Mouse (Mus musculus): Measurements from ENCODE around the gene Scrt2.
A peak's percentile ranks its signal among the peaks of the same experiment; 100 is the strongest.
"Not testable (repeated sequence)": the region's sequence is repeated elsewhere in the genome, so short reads cannot be mapped to it uniquely, and the experiment has no call there.

The Scrt2 gene

DNA sequence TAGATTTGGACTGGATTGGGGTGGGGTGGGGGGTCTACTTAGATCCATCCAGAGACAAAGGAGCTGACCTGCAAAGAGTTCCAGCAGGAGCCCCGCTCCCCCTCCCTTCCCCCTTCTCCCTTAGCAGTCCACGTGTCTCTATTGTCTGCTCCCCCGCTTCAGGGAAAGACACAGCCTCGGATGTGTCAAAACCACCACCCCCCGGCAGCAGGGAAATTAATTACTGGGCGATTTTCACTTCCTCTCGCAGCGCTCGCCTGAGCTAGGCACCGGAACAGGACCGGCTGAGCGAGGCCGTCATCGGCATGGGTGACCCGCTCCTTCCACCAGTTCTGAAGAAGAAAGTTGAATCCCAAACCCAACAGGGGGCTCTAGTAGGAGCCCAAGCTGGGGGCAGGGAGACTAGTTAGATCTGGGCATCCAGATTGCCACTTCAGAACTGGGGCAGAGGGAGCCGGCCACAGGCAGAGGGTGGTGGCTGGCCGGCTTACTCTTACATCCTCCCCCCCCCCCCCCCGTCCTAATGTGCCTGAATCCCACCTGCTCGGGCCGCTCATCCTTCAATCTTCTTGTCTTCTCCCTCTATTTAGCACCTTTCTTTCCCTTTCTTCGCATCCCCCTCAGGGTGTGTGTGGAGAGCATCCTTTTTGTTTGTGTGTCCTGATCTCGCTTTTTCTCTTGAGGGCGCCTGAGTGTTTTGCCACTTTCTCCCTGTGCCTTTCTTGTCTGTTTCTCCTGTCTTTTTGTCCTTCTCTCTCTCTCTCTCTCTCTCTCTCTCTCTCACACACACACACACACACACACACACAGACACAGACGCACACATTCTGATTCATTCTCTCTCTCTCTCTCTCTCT, at the start of gene Scrt2:
Scrt2 (plus strand) TSS at position 845 of the 857 bp plus-strand sequence.
- peak in 1 of 2 experiments; percentile 53 for DNase-seq (ENCODE audit: inconsistent age in 2 of 2, low spot score in 1 of 2)

GRCm38 (mm10) chr2:152040101-152040500, 41.2 kb upstream of the Scrt2 start:
- DNase-seq (ENCODE audit: inconsistent age in 2 of 2, low spot score in 1 of 2), result no peak

DNA sequence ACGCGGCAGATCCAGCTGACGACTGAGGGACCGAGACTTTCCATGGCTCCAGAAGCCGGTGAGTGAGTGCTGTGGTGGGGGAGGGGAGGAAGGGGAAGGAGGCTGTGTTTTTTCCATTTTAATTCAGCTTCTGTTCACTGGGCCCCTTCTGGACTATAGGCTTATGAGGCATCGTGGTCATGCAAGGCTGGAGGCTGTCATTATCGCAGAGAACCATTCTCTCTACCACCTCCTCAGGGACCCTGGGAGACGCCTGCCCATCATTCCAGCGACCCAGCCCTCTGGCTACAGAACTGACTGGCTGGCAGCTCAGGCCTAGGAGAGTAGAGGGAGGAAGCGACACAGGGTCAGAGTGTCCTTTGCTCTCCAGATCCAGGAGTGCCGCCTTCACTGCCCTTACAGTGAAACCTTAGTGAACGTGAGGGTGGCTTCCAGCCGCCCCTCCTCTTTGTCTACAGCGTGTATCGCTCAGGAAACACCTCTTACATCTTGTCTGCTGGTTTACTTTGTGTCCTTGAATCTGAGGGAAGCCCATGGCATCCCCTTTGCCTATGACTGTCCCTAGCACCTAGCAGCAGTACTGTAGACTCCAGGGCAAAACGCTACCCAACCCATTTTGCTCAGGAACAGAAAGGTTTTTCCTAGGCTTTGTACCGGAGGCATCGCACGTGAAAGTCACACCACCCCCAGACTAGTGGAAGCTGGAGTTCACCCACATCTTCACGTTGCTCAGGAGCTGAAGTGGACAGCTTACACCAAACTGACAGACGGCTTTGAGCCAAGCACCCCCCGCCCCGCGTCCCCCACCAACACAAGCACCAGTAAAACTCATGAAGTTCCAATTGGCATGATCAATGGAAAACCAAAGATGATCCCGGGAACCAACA, 34.0 kb upstream of the Scrt2 start:
- no peak for DNase-seq (ENCODE audit: inconsistent age in 2 of 2, low spot score in 1 of 2)

GRCm38 (mm10) chr2:152048003-152048980, 33.0 kb upstream of the Scrt2 start:
- DNase-seq (ENCODE audit: inconsistent age in 2 of 2, low spot score in 1 of 2), result peak in 1 of 2 experiments; percentile 30

- DNase-seq (ENCODE audit: inconsistent age in 2 of 2, low spot score in 1 of 2), result peak; percentile 36 to 74
These were observed 32.3 kb upstream of the Scrt2 start for GRCm38 (mm10) chr2:152048981-152049441.

DNA sequence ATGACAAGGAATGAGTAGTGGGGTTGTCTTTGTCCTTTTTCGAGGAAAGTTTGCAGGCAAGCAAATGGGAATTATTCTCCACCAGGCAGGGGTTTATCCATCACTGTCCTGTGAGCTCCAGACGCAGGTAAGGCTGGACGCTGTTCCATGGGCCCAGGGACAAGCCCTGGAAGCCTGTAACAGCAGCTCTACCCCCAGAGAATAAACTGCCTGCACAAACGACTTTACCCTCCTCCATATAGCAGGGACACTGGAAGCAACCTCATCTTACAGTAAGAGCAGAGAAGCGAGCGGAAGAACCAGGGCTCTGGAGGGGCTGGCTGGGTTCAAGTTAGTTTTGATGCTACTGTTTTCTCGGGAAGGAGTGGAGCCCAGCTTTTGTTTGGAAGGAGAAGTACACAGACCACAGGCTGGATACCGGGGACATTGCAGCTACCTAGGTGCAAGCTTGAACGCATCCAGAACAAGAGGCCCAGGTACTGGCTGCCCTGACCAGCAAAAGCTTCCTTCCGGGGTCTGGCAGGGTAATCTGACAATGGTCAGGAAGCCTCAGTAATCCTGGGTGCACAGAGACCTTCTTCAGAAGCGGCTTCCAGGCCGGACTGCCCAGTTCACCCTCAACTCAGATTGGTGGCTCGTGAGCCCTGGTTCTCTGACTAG, 31.6 kb upstream of the Scrt2 start:
- DNase-seq (ENCODE audit: inconsistent age in 2 of 2, low spot score in 1 of 2), result peak in 1 of 2 experiments; percentile 25

- no peak for DNase-seq (ENCODE audit: inconsistent age in 2 of 2, low spot score in 1 of 2)
These were observed 31.0 kb upstream of the Scrt2 start for GRCm38 (mm10) chr2:152050316-152050715.

DNA sequence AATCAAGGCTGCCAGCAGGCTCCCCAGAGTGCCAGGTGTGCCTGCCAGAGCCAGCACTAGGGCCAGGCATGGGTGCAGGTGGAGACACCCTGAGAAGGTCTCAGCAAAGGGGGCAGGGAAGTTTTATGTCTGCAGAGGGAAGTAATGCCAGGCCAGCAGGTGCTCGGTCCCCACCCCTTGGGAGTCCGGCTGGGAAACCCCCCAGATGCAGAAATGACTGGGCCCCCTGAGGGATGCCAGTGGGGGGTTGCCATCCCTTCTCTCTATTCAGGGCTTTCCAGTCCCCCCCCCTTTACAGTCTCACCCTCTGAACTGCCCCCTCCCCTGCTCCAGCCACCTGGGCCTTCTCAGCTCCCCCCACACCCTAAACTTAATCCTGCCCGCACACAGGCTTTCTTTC, 29.3 kb upstream of the Scrt2 start:
- DNase-seq (ENCODE audit: inconsistent age in 2 of 2, low spot score in 1 of 2), result no peak

DNA sequence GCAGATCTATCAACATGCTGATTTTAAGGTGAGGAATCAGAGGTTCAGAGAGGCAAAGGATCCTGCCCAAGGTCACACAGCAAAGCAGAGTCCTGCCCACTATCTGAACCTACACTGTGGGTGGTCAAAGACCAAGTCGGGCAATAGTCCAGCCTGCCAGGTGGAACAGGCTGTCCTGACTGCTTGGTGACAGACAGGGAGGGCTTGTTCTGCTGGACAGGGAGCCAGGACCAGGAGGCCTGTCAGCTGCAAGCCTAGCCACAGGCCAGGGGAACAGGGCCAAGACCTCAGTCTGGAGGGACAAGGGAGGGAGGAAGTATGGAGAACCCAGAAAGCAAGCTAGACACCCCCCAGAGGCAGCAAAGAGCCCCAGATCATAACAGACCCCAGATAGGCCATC, 25.9 kb upstream of the Scrt2 start:
- DNase-seq (ENCODE audit: inconsistent age in 2 of 2, low spot score in 1 of 2), result no peak

DNA sequence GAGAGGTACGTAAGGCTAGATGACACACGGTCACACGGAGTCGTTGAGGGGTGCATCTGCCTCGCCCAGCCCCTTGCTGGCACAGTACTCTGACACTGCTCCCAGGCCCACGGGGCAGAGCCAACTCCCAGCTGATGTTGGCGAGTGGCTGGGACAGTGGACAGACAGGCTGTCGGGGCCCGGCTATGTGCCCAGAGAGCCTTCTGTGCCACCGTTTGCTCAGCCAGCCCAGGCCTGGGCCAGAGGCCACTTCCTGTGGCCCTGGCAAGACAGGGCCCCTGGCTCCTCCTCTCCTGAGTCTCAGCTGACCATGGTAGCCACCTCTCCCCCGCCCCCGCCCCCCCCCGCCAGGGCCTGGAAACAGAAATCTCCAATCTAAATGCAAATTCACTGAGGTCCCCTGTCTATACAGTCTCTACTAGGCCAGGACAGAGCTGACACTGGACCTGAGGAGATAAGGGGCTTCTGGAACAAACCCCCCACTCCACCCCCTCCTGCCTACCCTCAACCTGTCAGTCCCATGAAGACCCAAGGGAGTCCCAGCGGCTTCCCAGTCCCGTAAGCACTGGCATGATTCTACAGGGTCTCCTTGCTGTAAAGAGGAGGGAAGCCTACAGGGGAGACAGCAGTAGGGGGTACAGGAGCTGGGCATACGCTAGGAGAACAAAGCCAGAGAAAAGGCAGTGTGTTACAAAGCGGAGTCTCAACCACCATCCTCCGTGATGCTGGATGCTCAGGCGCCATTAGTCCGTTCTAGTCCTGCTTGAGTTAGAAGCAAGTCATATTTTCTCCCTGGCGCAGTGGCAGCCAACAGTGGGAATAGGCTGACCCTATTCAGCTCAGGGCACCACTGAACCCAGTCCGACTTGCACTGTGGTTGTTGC, 24.7 kb upstream of the Scrt2 start:
- DNase-seq (ENCODE audit: inconsistent age in 2 of 2, low spot score in 1 of 2), result no peak

DNA sequence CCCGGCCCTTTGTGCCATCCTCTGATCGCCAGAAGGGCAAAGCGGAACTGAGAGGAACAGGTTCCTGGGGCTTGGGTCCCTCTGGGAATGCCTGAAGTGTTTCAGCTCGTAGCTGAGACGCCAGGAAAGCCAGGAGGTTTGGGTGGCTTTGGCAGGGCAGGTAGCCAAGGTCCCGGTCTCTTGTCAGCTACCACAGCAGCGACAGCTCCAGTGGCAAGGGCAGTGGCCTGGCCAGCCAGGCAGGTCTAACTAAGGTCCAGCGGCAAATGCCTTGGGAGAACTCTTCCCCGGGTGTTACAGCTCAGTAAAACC, 24.1 kb upstream of the Scrt2 start:
- DNase-seq (ENCODE audit: inconsistent age in 2 of 2, low spot score in 1 of 2), result no peak

DNA sequence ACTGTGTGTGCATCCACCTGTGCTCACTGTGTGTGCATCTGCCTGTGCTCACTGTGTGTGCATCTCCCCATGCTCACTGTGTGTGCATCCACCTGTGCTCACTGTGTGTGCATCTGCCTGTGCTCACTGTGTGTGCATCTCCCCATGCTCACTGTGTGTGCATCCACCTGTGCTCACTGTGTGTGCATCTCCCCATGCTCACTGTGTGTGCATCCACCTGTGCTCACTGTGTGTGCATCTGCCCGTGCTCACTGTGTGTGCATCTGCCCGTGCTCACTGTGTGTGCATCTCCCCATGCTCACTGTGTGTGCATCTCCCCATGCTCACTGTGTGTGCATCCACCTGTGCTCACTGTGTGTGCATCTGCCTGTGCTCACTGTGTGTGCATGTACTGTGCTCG, 18.5 kb upstream of the Scrt2 start:
- not testable (repeated sequence) for DNase-seq (ENCODE audit: inconsistent age in 2 of 2, low spot score in 1 of 2)

DNA sequence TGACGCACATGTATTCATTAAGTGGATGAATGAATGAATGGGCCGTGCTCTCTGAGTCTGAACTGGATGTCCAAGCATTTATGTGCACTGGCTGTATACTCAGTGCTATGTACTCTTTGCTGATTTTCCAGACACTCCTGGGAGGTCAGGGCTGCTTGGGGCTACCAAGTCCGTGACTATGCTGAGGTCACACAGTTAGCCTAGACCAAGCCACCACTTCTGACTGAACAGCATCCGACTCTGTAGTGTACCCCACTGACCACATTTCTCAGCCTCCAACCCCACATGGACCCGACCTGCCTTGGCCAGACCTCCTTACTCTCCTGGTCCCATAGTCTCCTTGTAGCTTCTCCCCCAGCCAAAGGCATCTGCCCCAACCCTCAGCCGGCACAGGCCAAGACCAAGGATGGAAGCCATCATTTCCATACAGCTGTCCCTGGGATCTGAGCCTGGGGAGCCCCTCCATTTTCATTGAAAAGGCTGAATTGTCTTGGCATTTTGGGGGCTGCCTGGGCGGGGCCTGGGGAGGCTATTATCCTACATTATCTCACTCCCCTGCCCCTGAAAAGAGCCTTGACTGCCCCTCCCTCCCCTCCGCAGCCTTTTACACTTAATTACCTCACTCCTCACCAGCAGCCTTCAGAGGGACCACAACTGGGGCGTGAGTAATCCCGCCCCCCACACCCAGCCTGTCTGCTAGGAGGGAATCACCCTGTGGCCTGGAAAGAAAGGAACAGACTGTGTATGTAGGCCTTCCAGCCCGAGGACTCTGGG, 12.5 kb upstream of the Scrt2 start:
- no peak for DNase-seq (ENCODE audit: inconsistent age in 2 of 2, low spot score in 1 of 2)

- no peak for DNase-seq (ENCODE audit: inconsistent age in 2 of 2, low spot score in 1 of 2)
These were observed 11.9 kb upstream of the Scrt2 start for GRCm38 (mm10) chr2:152069434-152069786.

- no peak for DNase-seq (ENCODE audit: inconsistent age in 2 of 2, low spot score in 1 of 2)
These were observed 11.4 kb upstream of the Scrt2 start for GRCm38 (mm10) chr2:152069941-152070340.

DNA sequence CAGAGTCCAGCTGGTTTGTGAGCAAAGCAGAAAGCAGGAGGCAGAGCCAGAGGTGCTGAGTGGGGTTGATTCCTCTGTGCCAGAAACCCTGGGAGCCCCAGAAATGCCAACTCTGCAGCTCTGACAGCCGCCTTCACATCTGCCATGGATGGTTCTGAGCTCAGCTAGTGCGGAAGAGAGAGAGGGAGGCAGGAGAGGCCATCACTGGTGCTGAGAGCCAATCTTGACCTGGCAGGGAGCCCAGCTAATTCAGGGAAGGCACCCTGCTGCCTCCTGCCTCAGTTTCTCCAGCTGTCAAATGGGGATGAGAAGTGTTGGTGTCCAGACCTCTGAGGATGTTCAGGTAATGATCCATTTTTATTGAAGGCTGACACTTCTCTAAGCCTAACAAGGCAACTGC, 6.8 kb upstream of the Scrt2 start:
- DNase-seq (ENCODE audit: inconsistent age in 2 of 2, low spot score in 1 of 2), result no peak

- DNase-seq (ENCODE audit: inconsistent age in 2 of 2, low spot score in 1 of 2), result no peak
These were observed 5.9 kb upstream of the Scrt2 start for GRCm38 (mm10) chr2:152075294-152075889.

GRCm38 (mm10) chr2:152077337-152077736, 4.0 kb upstream of the Scrt2 start:
- no peak for DNase-seq (ENCODE audit: inconsistent age in 2 of 2, low spot score in 1 of 2)
